26 mouse cellular contexts compared by ENCODE assay signal in genomic region chr13:77977121-77977520, GRCm38 (mm10). TPM values are rescaled to one million over a fixed set of nuclear protein-coding genes. Genes with fewer than 3 reads are reported as not detected.
DNase-seq lines count a peak whose midpoint lies in the region; ATAC-seq and TF ChIP-seq lines count a peak whose summit lies in the region.
"Had no signal": no experiment of that assay in that cellular context is flagged by ENCODE, and none has a peak within 500 bp of the region (broad histone marks: within the 10 kb centered on the region; RNA-seq: fewer than 3 reads in every experiment).

No protein-coding gene starts in this region.

- no peak overlapping the region for H3K9ac ChIP-seq in hindbrain, embryonic 11.5 days (ENCODE audit: low read depth, low read length)
- H3K9ac ChIP-seq in midbrain, embryonic 11.5 days (ENCODE audit: low read length), result no peak overlapping the region
- no peak overlapping the region for H3K9ac ChIP-seq in midbrain, postnatal 0 days (replicated peaks; ENCODE audit: low read length, poor library complexity, severe bottlenecking)
- H3K9ac ChIP-seq in midbrain, embryonic 14.5 days (replicated peaks; ENCODE audit: low read length), result no peak overlapping the region
- H3K9ac ChIP-seq: embryonic facial prominence, embryonic 12.5 days; embryonic facial prominence, embryonic 15.5 days; forebrain, embryonic 12.5 days; heart, embryonic 13.5 days; hindbrain, embryonic 14.5 days had no signal

- WGBS in hindbrain, embryonic 11.5 days, result 55% methylated on average over 1 of the region's 1 CpGs
- WGBS in hindbrain, embryonic 10.5 days, result 39% methylated on average over 1 of the region's 1 CpGs
- 57% methylated on average over 1 of the region's 1 CpGs for WGBS in midbrain, embryonic 11.5 days
- WGBS in midbrain, postnatal 0 days, result 66% methylated on average over 1 of the region's 1 CpGs
- 33% methylated on average over 1 of the region's 1 CpGs for WGBS in midbrain, embryonic 14.5 days
- 66% methylated on average over 1 of the region's 1 CpGs for WGBS in midbrain, embryonic 10.5 days

- no peak overlapping the region for H3K4me2 ChIP-seq in hindbrain, embryonic 11.5 days (replicated peaks; ENCODE audit: low read depth, low read length)
- no peak overlapping the region for H3K4me2 ChIP-seq in midbrain, embryonic 11.5 days
- H3K4me2 ChIP-seq in midbrain, postnatal 0 days (ENCODE audit: low read depth, low read length, poor library complexity, severe bottlenecking), result no peak overlapping the region
- H3K4me2 ChIP-seq in midbrain, embryonic 14.5 days (ENCODE audit: low read length), result no peak overlapping the region
- H3K4me2 ChIP-seq: embryonic facial prominence, embryonic 12.5 days; embryonic facial prominence, embryonic 15.5 days; forebrain, embryonic 12.5 days; heart, embryonic 13.5 days; hindbrain, embryonic 14.5 days had no signal

- H3K4me3 ChIP-seq in hindbrain, embryonic 11.5 days (ENCODE audit: low read depth, low read length), result no peak overlapping the region
- no peak overlapping the region for H3K4me3 ChIP-seq in hindbrain, embryonic 10.5 days
- H3K4me3 ChIP-seq in midbrain, embryonic 11.5 days (ENCODE audit: low read depth, low read length), result no peak overlapping the region
- H3K4me3 ChIP-seq in midbrain, postnatal 0 days (ENCODE audit: low read depth, low read length), result no peak overlapping the region
- H3K4me3 ChIP-seq in midbrain, embryonic 14.5 days (replicated peaks; ENCODE audit: low read depth, low read length), result no peak overlapping the region
- H3K4me3 ChIP-seq in midbrain, embryonic 10.5 days, result no peak overlapping the region
- H3K4me3 ChIP-seq: embryonic facial prominence, embryonic 12.5 days; embryonic facial prominence, embryonic 15.5 days; forebrain, embryonic 12.5 days; heart, adult 2 months; heart, embryonic 10.5 days; heart, embryonic 13.5 days had no signal

- no peak for TF ChIP-seq CTCF in midbrain, postnatal 0 days (IDR thresholded peaks at IDR 0.05)

- H3K36me3 ChIP-seq in hindbrain, embryonic 11.5 days (ENCODE audit: control insufficient read depth, insufficient read depth, low read length), result no peaks in the 10 kb centered on the region
- H3K36me3 ChIP-seq in hindbrain, embryonic 10.5 days, result no peaks in the 10 kb centered on the region
- no peaks in the 10 kb centered on the region for H3K36me3 ChIP-seq in midbrain, embryonic 11.5 days (ENCODE audit: control insufficient read depth, insufficient read depth, low read length)
- H3K36me3 ChIP-seq in midbrain, postnatal 0 days (ENCODE audit: insufficient read depth, low read length), result no peaks in the 10 kb centered on the region
- no peaks in the 10 kb centered on the region for H3K36me3 ChIP-seq in midbrain, embryonic 14.5 days (ENCODE audit: control insufficient read depth, insufficient read depth, low read length)
- no peaks in the 10 kb centered on the region for H3K36me3 ChIP-seq in midbrain, embryonic 10.5 days
- H3K36me3 ChIP-seq: embryonic facial prominence, embryonic 12.5 days; embryonic facial prominence, embryonic 15.5 days; forebrain, embryonic 12.5 days; heart, embryonic 10.5 days; heart, embryonic 13.5 days had no signal

- H3K27me3 ChIP-seq in hindbrain, embryonic 11.5 days (ENCODE audit: control insufficient read depth, insufficient read depth, low read length), result no peaks in the 10 kb centered on the region
- H3K27me3 ChIP-seq in hindbrain, embryonic 10.5 days (ENCODE audit: insufficient read depth, poor library complexity, severe bottlenecking), result no peaks in the 10 kb centered on the region
- no peaks in the 10 kb centered on the region for H3K27me3 ChIP-seq in midbrain, embryonic 11.5 days (ENCODE audit: control insufficient read depth, insufficient read depth, low read length)
- no peaks in the 10 kb centered on the region for H3K27me3 ChIP-seq in midbrain, postnatal 0 days (ENCODE audit: insufficient read depth, low read length)
- H3K27me3 ChIP-seq in midbrain, embryonic 14.5 days (ENCODE audit: control insufficient read depth, insufficient read depth, low read length), result no peaks in the 10 kb centered on the region
- no peaks in the 10 kb centered on the region for H3K27me3 ChIP-seq in midbrain, embryonic 10.5 days (ENCODE audit: low read depth, poor library complexity, severe bottlenecking)
- H3K27me3 ChIP-seq: embryonic facial prominence, embryonic 12.5 days; embryonic facial prominence, embryonic 15.5 days; forebrain, embryonic 12.5 days; heart, embryonic 13.5 days had no signal

- ATAC-seq in hindbrain, embryonic 11.5 days (ENCODE audit: low FRiP score), result peak; percentile 61; the same call in 1 of the 2 replicates
- ATAC-seq in midbrain, embryonic 11.5 days (ENCODE audit: low FRiP score), result peak; percentile 79
- no peak for ATAC-seq in midbrain, postnatal 0 days (ENCODE audit: low FRiP score)
- ATAC-seq in midbrain, embryonic 14.5 days (ENCODE audit: low FRiP score, low TSS enrichment), result no peak
- ATAC-seq: CD4-positive, CD25-positive, alpha-beta regulatory T cell, adult 4 months; forebrain, embryonic 16.5 days; hindbrain, postnatal 0 days; inflammation-experienced regulatory T-cells, adult 6 months had no signal

- no peaks in the 10 kb centered on the region for H3K9me3 ChIP-seq in hindbrain, embryonic 11.5 days (ENCODE audit: control insufficient read depth, low read length)
- H3K9me3 ChIP-seq in hindbrain, embryonic 10.5 days, result no peaks in the 10 kb centered on the region
- H3K9me3 ChIP-seq in midbrain, embryonic 11.5 days (ENCODE audit: control insufficient read depth, low read length), result no peaks in the 10 kb centered on the region
- no peaks in the 10 kb centered on the region for H3K9me3 ChIP-seq in midbrain, postnatal 0 days (ENCODE audit: low read length)
- no peaks in the 10 kb centered on the region for H3K9me3 ChIP-seq in midbrain, embryonic 14.5 days (ENCODE audit: control insufficient read depth, low read length)
- H3K9me3 ChIP-seq in midbrain, embryonic 10.5 days (replicated peaks), result no peaks in the 10 kb centered on the region
- H3K9me3 ChIP-seq: embryonic facial prominence, embryonic 12.5 days; embryonic facial prominence, embryonic 15.5 days; forebrain, embryonic 12.5 days; heart, embryonic 10.5 days; heart, embryonic 13.5 days had no signal

- no peaks in the 10 kb centered on the region for H3K4me1 ChIP-seq in hindbrain, embryonic 11.5 days (replicated peaks; ENCODE audit: control insufficient read depth, insufficient read depth, low read length)
- H3K4me1 ChIP-seq in hindbrain, embryonic 10.5 days (replicated peaks), result peaks cover 13% of the 10 kb centered on the region
- H3K4me1 ChIP-seq in midbrain, embryonic 11.5 days (ENCODE audit: control insufficient read depth, insufficient read depth, low read length), result peaks cover 2% of the 10 kb centered on the region; the same call in 1 of the 2 replicates
- no peaks in the 10 kb centered on the region for H3K4me1 ChIP-seq in midbrain, postnatal 0 days (ENCODE audit: insufficient read depth, low read length)
- no peaks in the 10 kb centered on the region for H3K4me1 ChIP-seq in midbrain, embryonic 14.5 days (ENCODE audit: control insufficient read depth, insufficient read depth, low read length)
- peaks cover 18% of the 10 kb centered on the region for H3K4me1 ChIP-seq in midbrain, embryonic 10.5 days
- H3K4me1 ChIP-seq: embryonic facial prominence, embryonic 12.5 days; embryonic facial prominence, embryonic 15.5 days; heart, embryonic 13.5 days had no signal

- DNase-seq in hindbrain, embryonic 11.5 days (ENCODE audit: low spot score), result no peak
- no peak for DNase-seq in hindbrain, embryonic 10.5 days (ENCODE audit: low spot score)
- DNase-seq in midbrain, embryonic 11.5 days (ENCODE audit: low spot score, missing footprints), result no peak
- no peak for DNase-seq in midbrain, postnatal 0 days (ENCODE audit: low spot score)
- DNase-seq in midbrain, embryonic 14.5 days, result peak; percentile 54
- no peak for DNase-seq in midbrain, embryonic 10.5 days (ENCODE audit: low spot score)
- DNase-seq: adrenal gland, adult 2 months; adrenal gland, postnatal 14 days; cerebellum, adult 11-12 months; cerebellum, adult 8-10 months; cerebellum, postnatal 10 days; cerebellum, postnatal 36 days; gastrocnemius, postnatal 10 days; gastrocnemius, postnatal 36 days; heart, adult 2 months; heart, postnatal 14 days had no signal

- no peak overlapping the region for H3K27ac ChIP-seq in hindbrain, embryonic 11.5 days (ENCODE audit: low read depth, low read length)
- H3K27ac ChIP-seq in hindbrain, embryonic 10.5 days, result no peak overlapping the region
- no peak overlapping the region for H3K27ac ChIP-seq in midbrain, embryonic 11.5 days (ENCODE audit: low read depth, low read length)
- no peak overlapping the region for H3K27ac ChIP-seq in midbrain, postnatal 0 days (ENCODE audit: low read depth, low read length)
- H3K27ac ChIP-seq in midbrain, embryonic 14.5 days (replicated peaks; ENCODE audit: low read depth, low read length), result no peak overlapping the region
- H3K27ac ChIP-seq in midbrain, embryonic 10.5 days (replicated peaks), result no peak overlapping the region
- H3K27ac ChIP-seq: embryonic facial prominence, embryonic 12.5 days; embryonic facial prominence, embryonic 15.5 days; forebrain, embryonic 12.5 days; heart, adult 2 months; heart, embryonic 10.5 days; heart, embryonic 13.5 days; hindbrain, embryonic 14.5 days; hindbrain, postnatal 0 days had no signal

RNA-seq across cellular contexts. Expression of gene Pou5f2, which starts 47.6 kb away (rescaled TPM):
- polyA plus RNA-seq in hindbrain, embryonic 11.5 days (2014; fragmentation: Nextera tagmentation; extraction: Ambion mirVana), result 0.84 and 0.96 TPM in 2 replicates
- 1.3 and 1.7 TPM in 2 replicates for polyA plus RNA-seq in hindbrain, embryonic 10.5 days (2016; fragmentation: Nextera tagmentation; extraction: Ambion mirVana)
- 0.80 and 1.2 TPM in 2 replicates for polyA plus RNA-seq in midbrain, embryonic 11.5 days (2014; fragmentation: Nextera tagmentation; extraction: Ambion mirVana)
- 0.61 and 1.7 TPM in 2 replicates for total RNA-seq in midbrain, postnatal 0 days (2014; rRNA removed)
- polyA plus RNA-seq in midbrain, postnatal 0 days (2015; fragmentation: Nextera tagmentation; extraction: Ambion mirVana), result 0.36 and 0.43 TPM in 2 replicates
- polyA plus RNA-seq in midbrain, embryonic 14.5 days (2014; fragmentation: Nextera tagmentation; extraction: Ambion mirVana), result 0.62 and 0.86 TPM in 2 replicates
- 1.1 and 1.4 TPM in 2 replicates for polyA plus RNA-seq in midbrain, embryonic 10.5 days (2016; fragmentation: Nextera tagmentation; extraction: Ambion mirVana)
- polyA plus RNA-seq: heart, adult 2 months had no signal

Comparison
In these comparisons a context has a peak if more than half of its experiments do, and no peak if none do; other contexts are left out.
1. ATAC-seq: peak in hindbrain, embryonic 11.5 days (single experiment) and midbrain, embryonic 11.5 days (single experiment); none in midbrain, postnatal 0 days (single experiment) and midbrain, embryonic 14.5 days (single experiment).